Mouse (Mus musculus) midbrain, embryonic 15.5 days (tissue): ENCODE data around the gene Crispld2. TPM values are rescaled to one million over a fixed set of nuclear protein-coding genes. Genes with fewer than 3 reads are reported as not detected.

Experiments used
- polyA plus RNA-seq: library from polyadenylated mRNA; unstranded; fragments of >200 nt; fragmentation: Nextera tagmentation; extraction: Ambion mirVana; gene quantifications from 2 replicates; pipeline ENCODE4 v1.2.1, GENCODE M21; 2015

Crispld2 gene
- polyA plus RNA-seq, 1 experiment from 2014 or later = 2.9 TPM

Other genes with a start within 250 kb of the Crispld2 start
- gene Tldc1, start 214.0 kb upstream of the Crispld2 start, polyA plus RNA-seq = 11.4 and 11.8 TPM in 2 replicates
- 123 and 134 TPM in 2 replicates for gene Cotl1, start 151.9 kb upstream of the Crispld2 start, polyA plus RNA-seq
- gene Klhl36, start 130.2 kb upstream of the Crispld2 start, polyA plus RNA-seq = 18.3 and 20.2 TPM in 2 replicates
- 151 and 155 TPM in 2 replicates for gene Usp10, start 82.1 kb upstream of the Crispld2 start, polyA plus RNA-seq
- gene Gm20388, start 81.6 kb upstream of the Crispld2 start, polyA plus RNA-seq = 5.6 TPM in 1 of 2 replicates, not detected in the other
- gene Zdhhc7, start 109.0 kb downstream of the Crispld2 start, polyA plus RNA-seq = 31.3 and 33.8 TPM in 2 replicates
- 33.6 and 35.7 TPM in 2 replicates for gene 6430548M08Rik, start 121.7 kb downstream of the Crispld2 start, polyA plus RNA-seq
- gene Fam92b, start 185.0 kb downstream of the Crispld2 start, polyA plus RNA-seq = 2.1 and 2.2 TPM in 2 replicates
- 21.2 and 23.4 TPM in 2 replicates for gene Gse1, start 236.0 kb downstream of the Crispld2 start, polyA plus RNA-seq